Mouse (Mus musculus): ENCODE data around the gene Immp2l.

Gene Immp2l

DNA sequence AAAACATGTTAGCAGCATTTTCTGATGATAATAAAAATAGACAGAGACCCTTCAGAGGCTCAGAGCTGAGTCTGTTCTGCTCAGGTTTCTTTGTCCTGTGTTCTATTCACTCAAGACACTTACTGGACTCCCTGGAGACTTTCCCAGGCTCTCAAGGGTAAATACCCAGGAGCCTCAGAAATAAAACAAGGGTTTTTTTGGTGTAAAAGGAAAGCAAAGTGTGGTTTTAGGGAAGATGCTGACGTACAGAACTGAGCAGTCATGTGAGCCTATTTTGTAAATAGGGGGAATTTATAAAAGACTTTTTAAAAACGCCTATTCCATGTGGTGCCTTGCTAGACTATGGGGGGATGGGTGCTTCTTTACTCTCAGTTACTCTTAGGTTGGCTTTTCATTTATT is 502.8 kb downstream of the Immp2l start:
- no peak for DNase-seq (ENCODE audit: low spot score)

DNA sequence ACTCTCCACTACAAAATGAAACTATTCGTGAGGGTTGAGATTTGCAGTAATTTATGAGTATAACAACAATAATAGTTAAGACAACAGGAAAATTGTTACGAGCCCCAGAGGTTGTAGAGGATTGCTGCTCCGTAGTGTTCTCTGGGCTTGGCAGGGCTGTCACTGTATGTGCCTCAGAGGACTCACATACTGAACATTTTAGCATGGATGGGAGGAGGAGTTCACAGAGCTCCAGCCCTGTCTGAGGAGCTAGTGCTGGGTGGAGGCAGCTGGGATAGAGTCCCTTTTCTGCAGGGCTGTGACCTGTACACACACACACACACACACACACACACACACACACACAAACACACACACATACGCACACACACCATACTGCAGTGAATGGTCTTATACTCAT is 504.5 kb downstream of the Immp2l start:
- DNase-seq (ENCODE audit: low spot score) = no peak

DNA sequence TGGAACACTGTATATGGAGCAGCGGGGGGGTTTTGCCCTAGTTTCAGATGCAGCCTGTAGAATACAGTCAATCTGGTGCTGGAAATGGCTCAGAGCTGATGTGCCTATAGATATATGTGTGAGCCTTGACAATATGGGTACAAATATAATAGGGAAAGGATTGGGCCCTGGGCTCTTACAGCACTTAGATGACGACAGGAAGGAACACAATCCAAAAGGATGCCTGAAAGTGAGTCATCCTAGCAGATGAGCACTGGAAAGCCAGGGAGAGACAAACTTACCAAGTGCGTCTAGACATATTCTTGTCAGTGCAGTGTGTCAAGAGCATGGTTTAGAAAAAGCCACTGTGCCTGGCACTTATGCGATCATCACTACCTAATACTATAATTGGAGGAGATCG is 516.1 kb downstream of the Immp2l start:
- no peak for DNase-seq (ENCODE audit: low spot score)

GRCm38 (mm10) chr12:41551578-41551977 is 527.7 kb downstream of the Immp2l start:
- DNase-seq (ENCODE audit: low spot score) = no peak

DNA sequence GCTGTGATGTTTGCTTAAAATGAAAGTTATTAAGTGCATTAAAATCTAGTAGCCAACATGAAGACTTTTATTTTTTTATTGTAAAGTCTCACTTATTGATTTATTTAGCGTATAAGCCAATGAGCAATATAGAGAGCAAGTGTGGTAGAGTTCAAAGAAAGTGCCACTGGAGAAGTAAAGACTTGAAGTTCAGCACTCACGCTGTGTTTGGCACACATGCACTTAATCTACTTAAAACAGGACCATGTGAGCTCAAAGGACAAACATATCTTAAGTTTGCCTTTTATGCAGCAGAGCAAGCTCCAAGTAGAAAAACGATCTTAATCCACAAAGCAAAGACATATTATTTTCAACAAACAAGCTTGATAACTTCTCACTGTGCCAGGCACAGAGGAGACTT is 533.9 kb downstream of the Immp2l start:
- DNase-seq (ENCODE audit: low spot score) = no peak

DNA sequence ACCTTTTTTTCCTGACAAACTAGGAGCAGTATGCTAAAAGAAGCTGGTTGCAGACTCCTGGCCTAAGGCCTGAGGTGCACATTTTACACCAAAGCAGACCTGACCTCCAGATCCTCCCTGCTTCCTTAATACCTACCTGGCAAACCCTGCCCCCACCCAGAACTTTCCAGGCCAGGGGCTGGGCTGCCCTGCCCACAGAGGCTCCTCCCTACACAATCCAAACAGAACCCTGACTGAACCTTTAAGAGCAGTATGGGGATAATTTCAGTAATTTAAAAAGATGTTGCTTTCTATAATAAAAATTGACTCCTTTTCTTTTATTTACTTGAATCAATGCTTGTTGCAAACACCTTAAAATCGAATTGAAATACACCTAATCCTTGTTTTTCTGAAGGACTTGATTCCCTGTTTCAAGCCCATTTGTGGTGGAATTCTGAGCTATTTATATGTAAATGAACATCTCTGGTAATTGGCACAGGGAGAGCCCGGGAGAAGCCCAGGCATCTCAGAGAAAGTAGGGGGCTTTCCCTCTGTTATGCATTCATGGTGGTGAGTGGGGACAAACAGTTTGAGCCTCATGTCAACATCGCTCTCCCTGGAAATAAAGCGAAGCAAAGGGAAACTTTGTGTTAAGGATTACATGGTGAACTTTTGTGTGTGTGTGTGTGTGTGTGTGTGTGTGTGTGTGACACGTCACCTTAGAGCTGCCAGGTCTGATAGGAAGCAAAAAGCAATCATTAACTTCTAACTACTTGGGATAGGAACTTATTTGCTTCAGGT is 535.3 kb downstream of the Immp2l start:
- DNase-seq (ENCODE audit: low spot score) = no peak

DNA sequence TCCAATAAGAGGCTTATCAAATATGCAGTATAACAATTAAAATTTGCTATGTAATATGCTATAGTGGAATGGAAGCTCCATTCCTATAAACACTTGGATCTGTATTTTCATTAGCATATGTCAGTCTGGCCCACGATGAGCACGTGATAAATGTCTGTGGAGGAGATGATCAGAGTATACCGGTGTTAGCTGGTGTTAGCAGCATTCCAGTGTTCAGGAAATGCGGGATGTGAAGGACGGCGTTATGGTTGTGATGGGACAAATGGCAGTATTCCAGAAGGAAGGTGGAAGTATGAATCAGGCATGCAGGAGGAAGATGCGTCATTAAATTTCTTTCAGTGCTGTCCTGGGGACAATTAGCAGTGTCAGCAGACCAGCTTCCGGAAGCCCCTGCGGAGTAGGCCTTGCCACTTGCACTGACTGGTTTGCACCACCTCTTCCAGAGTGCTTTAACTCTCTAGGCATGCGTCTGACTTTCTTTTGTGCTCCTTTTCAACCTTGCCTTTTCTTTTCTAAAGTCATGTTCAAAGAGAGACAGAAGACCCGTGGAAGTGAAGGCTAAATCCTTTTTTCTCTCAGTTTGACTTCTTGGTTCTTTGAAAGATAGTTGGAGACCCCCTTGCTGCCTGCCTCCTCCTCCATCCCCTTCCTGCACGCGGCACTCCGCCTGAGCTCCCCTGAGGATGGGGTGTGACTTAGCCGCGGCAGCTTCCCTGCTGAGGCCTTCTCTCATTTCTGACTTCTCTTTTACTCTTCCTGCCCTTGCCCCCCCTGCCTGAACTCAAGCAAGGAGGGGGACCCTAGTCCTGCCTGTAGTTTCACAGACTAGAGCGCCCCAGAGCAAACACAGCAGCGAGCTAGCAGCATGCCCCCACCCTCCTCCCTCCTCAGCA is 541.9 kb downstream of the Immp2l start:
- DNase-seq (ENCODE audit: low spot score) = no peak

GRCm38 (mm10) chr12:41566433-41566794 is 542.5 kb downstream of the Immp2l start:
- DNase-seq (ENCODE audit: low spot score) = no peak

DNA sequence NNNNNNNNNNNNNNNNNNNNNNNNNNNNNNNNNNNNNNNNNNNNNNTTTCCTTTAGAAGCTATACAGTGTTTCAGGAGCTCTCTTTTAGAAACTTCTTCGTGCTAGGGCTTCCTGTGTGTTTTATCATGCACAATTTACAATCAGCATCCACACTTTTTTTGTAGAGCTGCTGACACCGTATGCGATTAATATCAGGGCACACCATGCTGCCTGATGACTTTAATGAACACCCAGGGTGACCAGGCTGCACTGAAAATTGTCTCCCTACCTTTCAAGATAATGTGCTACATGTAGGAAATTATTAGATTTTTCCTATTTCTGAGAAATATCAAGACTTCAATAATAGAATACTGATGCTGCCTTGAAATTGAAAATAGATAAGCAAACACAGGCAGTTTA is 549.9 kb downstream of the Immp2l start:
- no peak for DNase-seq (ENCODE audit: low spot score)

- no peak for DNase-seq (ENCODE audit: low spot score)
Observed at GRCm38 (mm10) chr12:41575221-41575620, 551.3 kb downstream of the Immp2l start.

GRCm38 (mm10) chr12:41593401-41593800 is 569.5 kb downstream of the Immp2l start:
- no peak for DNase-seq (ENCODE audit: low spot score)

- no peak for DNase-seq (ENCODE audit: low spot score)
Observed at GRCm38 (mm10) chr12:41594037-41594436, 570.1 kb downstream of the Immp2l start.

GRCm38 (mm10) chr12:41615271-41615670 is 591.4 kb downstream of the Immp2l start:
- no peak for DNase-seq (ENCODE audit: low spot score)

- DNase-seq (ENCODE audit: low spot score) = no peak
Observed at GRCm38 (mm10) chr12:41621341-41621740, 597.5 kb downstream of the Immp2l start.

- no peak for DNase-seq (ENCODE audit: low spot score)
Observed at GRCm38 (mm10) chr12:41643262-41643661, 619.4 kb downstream of the Immp2l start.

GRCm38 (mm10) chr12:41644802-41645551 is 621.1 kb downstream of the Immp2l start:
- no peak for DNase-seq (ENCODE audit: low spot score)

DNA sequence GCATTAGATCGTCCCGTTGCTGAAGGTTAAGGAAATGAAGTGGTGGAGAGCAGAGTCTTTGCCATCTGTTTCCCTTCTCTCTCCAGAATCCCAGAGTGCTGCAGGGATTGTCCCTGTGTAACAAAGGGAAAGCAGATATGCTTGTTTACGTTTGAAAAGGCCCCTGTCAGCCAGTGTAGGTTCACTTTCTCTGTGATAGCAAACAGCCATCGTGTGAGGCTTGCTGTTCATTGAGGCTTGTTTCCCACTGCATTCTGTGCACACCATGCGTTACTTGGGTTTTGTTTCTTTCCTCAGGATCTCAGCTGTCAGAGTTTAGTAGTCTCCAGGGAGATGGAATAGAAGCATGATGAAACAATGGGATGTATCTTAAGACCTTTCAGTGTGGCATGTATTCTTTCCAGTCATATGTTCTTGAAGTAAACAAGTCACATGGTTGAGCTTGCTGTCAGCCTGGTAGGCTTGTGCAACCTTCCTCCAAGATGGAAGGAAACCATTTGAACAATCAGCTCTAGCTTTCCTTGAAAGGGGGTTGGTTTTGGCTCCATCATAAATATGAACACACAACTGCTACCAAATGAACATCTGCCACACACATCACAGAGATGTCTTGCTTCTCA is 623.2 kb downstream of the Immp2l start:
- DNase-seq (ENCODE audit: low spot score) = no peak

GRCm38 (mm10) chr12:41647675-41648074 is 623.8 kb downstream of the Immp2l start:
- DNase-seq (ENCODE audit: low spot score) = no peak

GRCm38 (mm10) chr12:41649826-41650541 is 626.1 kb downstream of the Immp2l start:
- DNase-seq (ENCODE audit: low spot score) = no peak

DNA sequence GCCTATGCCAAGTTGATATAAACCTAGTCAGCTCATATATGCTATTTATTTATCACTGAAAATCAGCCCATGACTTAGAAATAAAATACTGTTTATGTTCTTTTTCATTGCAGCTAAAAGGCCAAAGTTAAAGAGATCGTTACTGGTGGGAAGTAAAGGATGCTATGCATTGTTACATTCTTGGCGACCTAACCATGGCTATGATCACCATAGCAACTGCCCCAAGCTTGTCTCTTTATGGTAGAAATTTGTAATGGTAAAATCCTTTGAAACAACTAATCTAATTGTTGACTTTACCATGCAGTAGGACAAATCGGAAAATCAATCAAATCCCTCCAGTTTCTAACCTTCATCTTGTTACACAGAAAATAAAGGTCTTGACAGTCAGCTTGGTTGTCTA is 644.4 kb downstream of the Immp2l start:
- DNase-seq (ENCODE audit: low spot score) = no peak

DNA sequence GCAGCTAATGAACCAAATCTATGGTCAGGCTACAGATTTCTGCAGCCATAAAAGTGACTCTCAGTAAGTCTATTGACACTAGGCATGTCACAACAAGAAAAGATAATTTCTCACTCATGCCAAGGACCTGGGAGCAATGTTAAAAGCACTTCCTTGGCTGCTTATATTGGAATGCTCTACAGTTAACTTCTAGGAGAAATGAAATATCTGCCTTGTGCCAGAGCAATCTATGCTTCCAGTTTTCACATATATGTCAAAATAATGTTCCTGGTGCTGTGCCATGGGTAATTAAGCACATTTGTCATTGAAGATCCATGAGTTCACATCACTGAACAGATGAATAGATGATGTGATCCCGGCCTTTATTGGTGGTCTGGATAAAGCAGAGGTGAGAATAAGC is 645.6 kb downstream of the Immp2l start:
- no peak for DNase-seq (ENCODE audit: low spot score)
